Mouse (Mus musculus) heart, embryonic 16.5 days (tissue): Measurements from ENCODE around the gene Psmd11. TPM values are rescaled to one million over a fixed set of nuclear protein-coding genes. Genes with fewer than 3 reads are reported as not detected.
"Not testable (repeated sequence)": the region's sequence is repeated elsewhere in the genome, so short reads cannot be mapped to it uniquely, and the experiment has no call there.

Experiments
- ATAC-seq: fragments of 200-750 bp; cut with Nextera tagmentation; replicated peaks from 2 replicates; pipeline ENCODE4 v1.8.0; 2017; ENCODE audit warnings: moderate number of reproducible peaks; ENCODE audit not compliant: insufficient read depth, low FRiP score; ENCODE audit errors: extremely low read depth
- H3K27ac ChIP-seq: fragments of 300-500 bp; sonication (generic); 2 replicates; pipeline ENCODE4 v1.5.1; 2014; ENCODE audit warnings: mild to moderate bottlenecking, low read length, control low read depth, moderate library complexity
- H3K27me3 ChIP-seq: fragments of 300-500 bp; sonication (generic); 2 replicates; pipeline ENCODE4 v1.6.1; 2014; ENCODE audit warnings: low read length, mixed read lengths; ENCODE audit not compliant: control insufficient read depth, insufficient read depth
- H3K36me3 ChIP-seq: fragments of 300-500 bp; sonication (generic); 2 replicates; pipeline ENCODE4 v1.6.1; 2014; ENCODE audit not compliant: control insufficient read depth, insufficient read depth
- H3K4me1 ChIP-seq: fragments of 300-500 bp; sonication (generic); 2 replicates; pipeline ENCODE4 v1.6.1; 2014; ENCODE audit warnings: low read length, mixed read lengths; ENCODE audit not compliant: control insufficient read depth, insufficient read depth
- H3K4me2 ChIP-seq: fragments of 300-500 bp; sonication (generic); 2 replicates; pipeline ENCODE4 v1.6.1; 2014; ENCODE audit warnings: low read depth, mild to moderate bottlenecking, control low read depth, low read length
- H3K4me3 ChIP-seq: fragments of 300-500 bp; sonication (generic); 2 replicates; pipeline ENCODE4 v1.5.1; 2014; ENCODE audit warnings: mild to moderate bottlenecking, control low read depth, low read length
- H3K9ac ChIP-seq: fragments of 300-500 bp; sonication (generic); 2 replicates; pipeline ENCODE4 v1.6.1; 2014; ENCODE audit warnings: low read length, control low read depth
- H3K9me3 ChIP-seq: fragments of 300-500 bp; sonication (generic); replicated peaks from 2 replicates; pipeline ENCODE4 v1.6.1; 2016; ENCODE audit warnings: low read length; ENCODE audit not compliant: control insufficient read depth
- WGBS: fragments of 180-500 bp; shearing (Covaris S2); extraction: QIAGEN DNeasy Blood & Tissue Kit; methylation state at CpG from one replicate; pipeline ENCODE4 v1.1.7; 2014; 5-methylcytosine and 5-hydroxymethylcytosine counted together
- polyA plus RNA-seq: library from polyadenylated mRNA; unstranded; fragments of >200 nt; fragmentation: Nextera tagmentation; extraction: Ambion mirVana; gene quantifications from 2 replicates; pipeline ENCODE4 v1.2.1, GENCODE M21; 2015

Gene Psmd11
- polyA plus RNA-seq, 1 experiment from 2014 or later: 197 TPM

GRCm38 (mm10) chr11:80391407-80392120 is 36.9 kb upstream of the Psmd11 start:
- Histone ChIP-seq H3K27me3 (no peaks in the 10 kb centered on the region), H3K27ac (no peak overlapping the region), H3K4me3 (no peak overlapping the region), H3K4me1 (peaks cover 6% of the 10 kb centered on the region; the same call in 1 of the 2 replicates), H3K9me3 (no peaks in the 10 kb centered on the region), H3K9ac (no peak overlapping the region), H3K36me3 (peaks cover 53% of the 10 kb centered on the region), H3K4me2 (no peak overlapping the region)
- 85% methylated on average over 2 of the region's 2 CpGs for WGBS
- no peak for ATAC-seq

DNA sequence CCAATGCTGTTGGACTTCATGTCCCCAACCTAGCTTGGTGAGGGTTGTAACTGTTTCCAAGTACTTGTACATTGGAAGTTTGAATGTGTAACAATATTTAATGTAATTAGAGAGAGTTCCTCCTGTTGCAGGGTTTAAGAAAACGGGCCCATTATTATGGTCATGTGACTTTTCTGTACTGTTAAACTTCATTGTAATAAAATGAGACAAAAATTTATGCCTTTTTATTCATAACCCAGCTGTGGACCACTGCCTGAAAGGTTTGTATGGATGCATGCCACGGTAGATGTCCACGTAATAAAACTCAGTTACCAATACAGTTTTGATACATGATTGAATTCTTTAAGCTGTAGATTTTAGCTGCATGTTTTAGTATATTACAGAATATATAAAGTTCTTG is 32.5 kb upstream of the Psmd11 start:
- H3K36me3 ChIP-seq: peaks cover 45% of the 10 kb centered on the region

GRCm38 (mm10) chr11:80396617-80397016 is 31.8 kb upstream of the Psmd11 start:
- Histone ChIP-seq H3K27ac (no peak overlapping the region), H3K9me3 (no peaks in the 10 kb centered on the region), H3K4me3 (no peak overlapping the region), H3K4me2 (no peak overlapping the region), H3K36me3 (peaks cover 40% of the 10 kb centered on the region), H3K27me3 (no peaks in the 10 kb centered on the region), H3K9ac (no peak overlapping the region), H3K4me1 (no peaks in the 10 kb centered on the region)
- 91% methylated on average over 4 of the region's 4 CpGs for WGBS
- ATAC-seq: no peak

More for the DNA sequence above, 32.5 kb upstream of the Psmd11 start:
- H3K4me3 ChIP-seq: no peak overlapping the region
- H3K27ac ChIP-seq: no peak overlapping the region
- 91% methylated on average over 3 of the region's 3 CpGs for WGBS
- no peak for ATAC-seq
- no peaks in the 10 kb centered on the region for H3K27me3 ChIP-seq
- H3K9me3 ChIP-seq: no peaks in the 10 kb centered on the region
- H3K4me1 ChIP-seq: no peaks in the 10 kb centered on the region
- H3K4me2 ChIP-seq: no peak overlapping the region
- H3K9ac ChIP-seq: no peak overlapping the region

GRCm38 (mm10) chr11:80407878-80408277 is 20.5 kb upstream of the Psmd11 start:
- H3K36me3 ChIP-seq: peaks cover 34% of the 10 kb centered on the region
- H3K27ac ChIP-seq, ATAC-seq, H3K27me3 ChIP-seq, H3K4me1 ChIP-seq, H3K9ac ChIP-seq, H3K4me2 ChIP-seq, H3K9me3 ChIP-seq, H3K4me3 ChIP-seq: not testable (repeated sequence)
- 97% methylated on average over 6 of the region's 6 CpGs for WGBS

DNA sequence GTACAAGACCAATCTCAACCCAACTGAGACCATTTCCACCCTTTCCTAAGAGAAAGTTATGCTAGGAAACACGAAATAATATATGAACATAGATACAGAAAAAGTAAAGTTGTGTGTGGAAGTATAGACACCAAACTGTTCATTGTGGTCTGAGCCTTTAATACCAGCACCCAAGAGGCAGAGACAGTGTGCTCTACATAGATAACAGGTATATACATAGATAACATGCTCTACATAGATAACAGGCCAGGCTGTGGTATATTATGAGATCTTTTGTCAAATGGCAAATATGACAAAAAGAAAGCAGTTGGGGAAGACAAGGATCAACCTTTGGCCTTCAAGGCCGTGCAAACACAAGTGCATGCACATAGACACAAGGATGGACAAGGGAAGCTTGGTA is 18.0 kb upstream of the Psmd11 start:
- H3K36me3 ChIP-seq: peaks cover 37% of the 10 kb centered on the region

DNA sequence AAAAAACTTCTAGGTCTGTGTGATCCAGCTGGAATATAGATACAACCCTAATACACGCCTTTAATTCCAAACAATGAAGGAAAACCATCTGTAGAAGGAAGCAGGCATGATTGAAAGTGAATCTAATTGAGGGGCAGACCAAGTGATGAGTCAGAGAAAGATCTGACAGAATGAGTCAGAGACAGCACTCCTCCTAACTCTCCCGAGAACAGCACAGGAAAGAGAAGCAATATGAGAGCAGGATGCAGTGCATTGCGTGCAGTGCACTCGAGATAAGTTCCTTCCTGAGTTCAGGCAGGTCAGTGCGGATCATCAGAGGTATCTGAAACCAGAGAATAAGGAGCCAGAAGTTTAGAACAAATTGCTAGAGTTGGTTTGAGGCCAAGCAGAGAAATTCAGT is 11.3 kb upstream of the Psmd11 start:
- 77% methylated on average over 5 of the region's 5 CpGs for WGBS
- Histone ChIP-seq H3K4me3 (no peak overlapping the region), H3K27me3 (no peaks in the 10 kb centered on the region), H3K9me3 (peaks cover 6% of the 10 kb centered on the region; the same call in 1 of the 2 replicates), H3K4me1 (no peaks in the 10 kb centered on the region), H3K27ac (no peak overlapping the region), H3K4me2 (no peak overlapping the region), H3K9ac (no peak overlapping the region), H3K36me3 (peaks cover 12% of the 10 kb centered on the region)
- ATAC-seq: no peak

More for the DNA sequence above, 18.0 kb upstream of the Psmd11 start:
- H3K27ac ChIP-seq: no peak overlapping the region
- WGBS: 93% methylated on average over 2 of the region's 2 CpGs
- H3K4me2 ChIP-seq: no peak overlapping the region
- H3K9ac ChIP-seq: no peak overlapping the region
- ATAC-seq: no peak
- no peak overlapping the region for H3K4me3 ChIP-seq
- H3K27me3 ChIP-seq: no peaks in the 10 kb centered on the region
- no peaks in the 10 kb centered on the region for H3K9me3 ChIP-seq
- H3K4me1 ChIP-seq: no peaks in the 10 kb centered on the region

- no peak overlapping the region for H3K27ac ChIP-seq
- H3K4me1 ChIP-seq: no peaks in the 10 kb centered on the region
- no peak overlapping the region for H3K4me2 ChIP-seq
- H3K27me3 ChIP-seq: no peaks in the 10 kb centered on the region
- no peak overlapping the region for H3K9ac ChIP-seq
- WGBS: 84% methylated on average over 1 of the region's 1 CpGs
- H3K4me3 ChIP-seq: no peak overlapping the region
- peaks cover 6% of the 10 kb centered on the region; the same call in 1 of the 2 replicates for H3K9me3 ChIP-seq
- no peak for ATAC-seq
- peaks cover 8% of the 10 kb centered on the region for H3K36me3 ChIP-seq
Measured at GRCm38 (mm10) chr11:80419743-80420142, 8.7 kb upstream of the Psmd11 start.

DNA sequence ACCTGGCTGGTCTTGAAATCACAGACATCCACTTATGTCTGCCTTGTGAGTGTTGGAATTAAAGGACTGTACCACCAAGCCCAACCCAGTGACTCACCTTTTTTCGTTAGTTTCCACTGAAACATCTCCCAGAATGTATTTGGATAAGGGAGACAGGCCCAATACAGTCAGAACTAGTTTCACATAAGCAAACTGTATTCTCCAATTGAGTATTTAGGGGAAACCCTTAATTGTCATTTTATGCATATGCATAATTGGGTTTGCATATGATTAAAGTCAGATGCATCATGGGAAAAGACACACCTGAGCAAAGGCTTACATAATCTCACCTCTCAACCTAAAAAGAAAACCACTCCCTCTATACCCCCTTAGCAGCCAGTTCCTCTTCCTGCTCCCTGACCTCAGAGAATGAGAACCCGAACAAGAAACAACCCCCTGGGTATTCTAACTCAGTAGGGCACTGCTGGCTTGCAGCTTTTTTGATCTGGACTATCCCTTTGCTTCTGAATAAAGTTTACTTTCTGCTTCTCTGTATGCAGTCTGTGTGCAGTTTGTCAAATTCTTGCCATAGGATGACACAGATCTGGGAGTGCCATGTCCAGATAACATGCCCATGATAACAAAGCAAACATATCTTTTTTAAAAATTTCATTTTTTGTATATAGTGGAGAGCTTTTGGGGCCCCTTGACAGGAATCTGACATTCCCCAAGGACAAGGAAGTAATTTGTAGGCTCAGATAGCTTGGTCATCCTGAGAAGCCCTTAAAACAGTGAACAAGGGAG is 8.0 kb upstream of the Psmd11 start:
- peaks cover 6% of the 10 kb centered on the region; the same call in 1 of the 2 replicates for H3K9me3 ChIP-seq
- 47% methylated on average over 2 of the region's 2 CpGs for WGBS
- 0 out of 2 replicates have a peak, but pooled peaks cover 2% of the 10 kb centered on the region for H3K36me3 ChIP-seq
- no peaks in the 10 kb centered on the region for H3K27me3 ChIP-seq
- no peak overlapping the region for H3K9ac ChIP-seq
- H3K4me3 ChIP-seq: no peak overlapping the region
- ATAC-seq: no peak
- H3K27ac ChIP-seq: no peak overlapping the region
- no peak overlapping the region for H3K4me2 ChIP-seq
- no peaks in the 10 kb centered on the region for H3K4me1 ChIP-seq

- Histone ChIP-seq H3K4me2 (no peak overlapping the region), H3K27me3 (no peaks in the 10 kb centered on the region), H3K9me3 (peaks cover 6% of the 10 kb centered on the region; the same call in 1 of the 2 replicates), H3K27ac (no peak overlapping the region), H3K4me1 (no peaks in the 10 kb centered on the region), H3K36me3 (0 out of 2 replicates have a peak, but pooled peaks cover 1% of the 10 kb centered on the region), H3K9ac (no peak overlapping the region), H3K4me3 (no peak overlapping the region)
- ATAC-seq: no peak
- 67% methylated on average over 7 of the region's 7 CpGs for WGBS
Measured at GRCm38 (mm10) chr11:80421421-80422047, 6.9 kb upstream of the Psmd11 start.
